Mouse (Mus musculus) left cerebral cortex, adult 9 months (tissue): ENCODE results near the gene Chl1.

ENCODE experiments used
- DNase-seq, 2 experiments: peaks; one replicate each; pipeline ENCODE4 v3.0.0; 2022; ENCODE audit warnings: low spot score in 2 of 2

The Chl1 gene

DNA sequence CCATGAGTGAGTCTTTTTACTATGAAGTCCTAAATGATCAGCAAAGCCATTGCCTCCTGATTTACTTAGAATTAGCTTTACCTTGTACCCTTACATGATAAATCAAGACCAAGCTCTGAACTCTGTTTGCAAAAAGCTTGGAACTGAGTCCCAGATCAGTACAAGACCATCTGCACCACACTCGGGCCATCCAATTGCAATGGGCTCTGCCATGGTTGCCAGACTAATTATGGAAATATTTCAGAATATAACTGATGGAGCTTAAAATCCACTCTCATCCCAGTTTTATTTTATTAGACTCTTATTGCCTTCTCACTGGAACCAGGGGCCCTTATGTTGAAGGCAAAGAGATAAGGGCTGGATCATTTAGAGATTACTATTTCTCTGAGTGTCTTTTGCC is 284.9 kb downstream of the Chl1 start:
- DNase-seq = no peak
